Mouse (Mus musculus) brain, embryonic 14.5 days (tissue): ENCODE results near the gene Sstr2.

Source experiments
- CTCF ChIP-seq: fragments of 200-500 bp; IDR thresholded peaks from 2 replicates; pipeline ENCODE4 v1.5.1; 2012; ENCODE audit warnings: inconsistent platforms, mild to moderate bottlenecking, moderate library complexity, borderline replicate concordance; ENCODE audit not compliant: insufficient read depth, insufficient read length; ENCODE audit errors: extremely low read depth
- POLR2A ChIP-seq: fragments of 200-500 bp; IDR thresholded peaks from 2 replicates; pipeline ENCODE4 v1.6.1; 2012; ENCODE audit warnings: mild to moderate bottlenecking, inconsistent platforms, borderline replicate concordance; ENCODE audit not compliant: poor library complexity, insufficient read depth, insufficient read length, severe bottlenecking; ENCODE audit errors: extremely low read depth

DNA sequence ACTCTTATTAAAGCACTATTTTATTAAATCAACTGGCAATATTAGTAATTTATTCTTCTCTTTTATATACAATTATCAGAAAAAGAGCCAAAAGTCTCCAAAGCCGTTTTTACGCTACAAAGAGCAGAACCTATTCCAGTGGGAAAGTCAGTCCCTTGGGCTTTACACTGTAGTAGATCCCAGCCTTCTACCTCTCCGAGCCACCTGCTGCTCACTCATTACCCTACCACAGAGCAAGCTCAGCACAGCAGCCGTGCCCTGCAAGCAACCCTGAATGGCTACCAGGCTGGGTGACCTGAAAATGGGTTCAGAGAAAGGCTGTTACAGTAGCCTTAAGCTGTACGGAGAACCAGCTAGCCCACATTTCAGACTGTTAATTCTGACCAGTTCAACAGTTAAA is 55.5 kb downstream of the Sstr2 start:
- TF ChIP-seq CTCF (no peak), POLR2A (no peak)
